Mouse (Mus musculus): ENCODE results near the gene Mvp.

Mvp gene

DNA sequence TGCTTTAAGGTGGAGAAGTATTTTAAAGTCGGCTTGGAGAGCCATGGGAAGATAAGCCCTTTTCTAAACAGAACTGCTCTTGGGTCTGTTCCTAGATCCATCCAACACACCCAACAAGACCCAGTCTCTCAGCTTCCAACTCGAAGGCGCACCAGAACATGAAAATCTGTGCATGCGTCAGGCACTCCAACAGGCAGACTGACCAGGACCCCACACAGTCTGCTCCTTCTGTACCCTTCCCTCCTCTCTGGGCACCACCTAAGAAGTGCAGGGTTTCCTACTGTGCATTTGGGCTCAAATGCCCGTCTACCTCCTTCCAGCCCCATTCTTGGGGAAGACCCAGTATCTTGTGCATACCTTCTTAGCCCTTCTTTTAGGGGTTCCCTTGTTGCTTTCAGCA lies 6.1 kb upstream of the Mvp start:
- intact Hi-C loops (cut with DNase I): no loop called here

- intact Hi-C loops (cut with DNase I): no loop called here
Measured at GRCm38 (mm10) chr7:127020031-127020430, 5.6 kb upstream of the Mvp start.

GRCm38 (mm10) chr7:127019306-127019960 lies 5.0 kb upstream of the Mvp start:
- intact Hi-C loops (cut with DNase I): no loop called here

DNA sequence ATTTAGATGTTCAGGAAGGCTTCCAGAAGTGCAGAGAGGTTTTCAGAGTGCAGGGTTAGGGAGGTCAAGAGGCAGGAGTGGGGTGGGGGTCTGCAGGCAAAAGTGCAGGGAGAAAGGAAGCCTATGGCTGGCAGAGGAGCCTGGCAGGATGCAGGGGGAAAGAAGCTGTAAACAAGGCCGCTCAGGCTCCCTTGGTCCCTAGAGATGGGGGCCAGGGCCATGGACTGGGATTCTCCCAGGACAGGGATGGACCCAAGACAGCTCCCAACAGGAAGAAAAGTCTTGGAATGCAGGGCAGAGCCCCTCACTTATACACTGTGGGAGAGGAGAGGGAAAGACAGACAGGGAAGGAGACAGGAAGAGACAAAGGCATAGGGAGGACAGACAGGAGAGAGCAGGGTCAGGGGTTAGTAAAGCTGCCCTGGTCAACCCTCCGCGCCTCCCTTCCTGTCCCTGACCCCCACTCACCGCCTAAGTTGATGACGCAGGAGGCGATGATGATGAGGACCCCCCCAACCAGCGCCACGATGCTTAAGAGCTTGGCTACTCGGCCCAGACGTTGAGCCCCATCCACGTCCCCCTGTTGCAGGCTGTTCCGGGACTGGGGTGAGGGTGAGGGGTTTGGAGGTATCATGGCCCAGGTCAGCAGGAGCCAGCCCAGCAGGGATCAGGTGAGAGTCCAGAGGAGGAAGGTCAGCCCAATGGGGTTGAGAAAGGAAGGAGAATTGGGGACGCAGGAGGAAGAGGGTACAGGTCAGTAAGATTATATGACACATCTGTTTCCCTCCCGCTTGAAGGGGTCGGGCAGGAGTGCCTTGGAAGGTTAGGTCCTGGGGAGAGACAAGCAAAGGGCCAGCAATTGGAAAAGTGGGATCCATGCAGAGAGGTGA lies 4.2 kb upstream of the Mvp start:
- intact Hi-C loops (cut with DNase I): no loop called here

- intact Hi-C loops (cut with DNase I): no loop called here
Measured at GRCm38 (mm10) chr7:127017950-127018345, 3.5 kb upstream of the Mvp start.

- intact Hi-C loops (cut with DNase I): no loop called here
Measured at GRCm38 (mm10) chr7:127016971-127017949, 2.8 kb upstream of the Mvp start, which contains the start of gene Pagr1a. TSS of gene Pagr1a (minus strand) at chr7:127017352.

DNA sequence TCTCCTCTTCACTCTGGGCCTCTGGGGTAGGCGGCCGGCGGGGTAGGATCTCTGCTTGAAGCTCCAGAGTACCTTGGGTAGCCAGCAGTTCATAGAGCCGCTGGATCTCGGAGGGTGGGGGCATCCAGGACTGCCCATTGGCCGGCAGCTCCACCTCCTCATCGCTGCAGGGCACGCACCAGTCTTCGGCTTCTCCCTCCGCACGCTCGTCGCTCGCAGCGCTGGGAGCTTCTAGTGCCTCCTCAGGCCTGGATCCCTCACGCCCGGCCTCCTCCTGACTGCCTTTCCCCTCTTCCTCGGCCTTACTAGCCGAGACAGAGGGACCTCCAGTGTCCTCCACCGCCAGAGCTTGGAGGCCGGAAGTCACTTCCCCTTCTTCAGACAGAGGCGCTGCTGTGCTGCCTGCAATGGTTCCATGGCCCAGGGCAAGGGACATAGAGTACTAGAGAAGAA lies 2.1 kb upstream of the Mvp start:
- intact Hi-C loops (cut with DNase I): no loop called here

DNA sequence TGATC lies 1.9 kb upstream of the Mvp start, which contains the start of gene Pagr1b:
Pagr1b (minus strand) TSS at position 4 of the 5 bp plus-strand sequence.
- intact Hi-C loops (cut with DNase I): no loop called here

DNA sequence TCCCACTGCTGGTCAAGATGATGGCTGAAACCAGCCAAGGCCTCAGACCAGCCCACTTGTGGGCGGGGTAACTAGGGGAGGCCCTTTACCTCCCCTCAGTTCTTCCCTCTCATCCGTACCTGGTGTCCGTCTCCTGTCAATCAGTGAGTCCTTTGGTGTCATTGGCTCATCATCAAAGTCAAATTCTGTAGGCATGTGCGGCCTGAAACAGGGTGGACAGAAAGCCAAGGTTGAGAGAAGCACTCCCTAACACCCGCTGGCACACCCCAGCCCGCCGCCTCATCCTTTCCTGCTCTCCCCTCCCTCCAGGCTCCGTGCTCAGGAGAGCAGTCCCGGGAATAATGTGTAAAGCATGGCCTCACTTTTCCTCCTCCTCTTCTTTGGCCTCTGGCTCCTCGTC lies 1.7 kb upstream of the Mvp start:
- intact Hi-C loops (cut with DNase I): no loop called here

DNA sequence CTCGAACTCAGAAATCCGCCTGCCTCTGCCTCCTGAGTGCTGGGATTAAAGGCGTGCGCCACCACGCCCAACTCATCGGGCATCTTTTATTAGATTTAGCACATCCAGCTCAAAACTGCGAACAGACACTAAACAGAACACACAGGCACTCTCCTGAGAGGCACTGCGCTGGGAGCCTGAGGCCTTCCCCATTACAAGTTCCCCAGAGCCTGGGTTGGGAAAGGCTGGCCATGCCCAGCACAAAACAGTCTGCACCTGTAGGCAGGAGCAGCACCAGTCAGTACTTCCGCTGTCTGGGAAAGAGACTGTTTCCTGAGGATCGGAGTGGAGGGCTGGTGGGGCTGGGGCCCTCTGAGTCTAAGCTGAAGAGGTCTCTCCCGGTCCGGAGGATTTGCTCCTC lies 572 bp upstream of the Mvp start:
- intact Hi-C loops (cut with DNase I): loop anchor here (5.0 kb wide), 1 partner anchor 38 kb away; the partner anchor contains the start of genes Cdipt and Cdiptos

GRCm38 (mm10) chr7:127013385-127013784 lies 1.0 kb downstream of the Mvp start:
- intact Hi-C loops (cut with DNase I): loop anchor here (5.0 kb wide), 1 partner anchor 36 kb away; the partner anchor contains the start of genes Cdipt and Cdiptos

DNA sequence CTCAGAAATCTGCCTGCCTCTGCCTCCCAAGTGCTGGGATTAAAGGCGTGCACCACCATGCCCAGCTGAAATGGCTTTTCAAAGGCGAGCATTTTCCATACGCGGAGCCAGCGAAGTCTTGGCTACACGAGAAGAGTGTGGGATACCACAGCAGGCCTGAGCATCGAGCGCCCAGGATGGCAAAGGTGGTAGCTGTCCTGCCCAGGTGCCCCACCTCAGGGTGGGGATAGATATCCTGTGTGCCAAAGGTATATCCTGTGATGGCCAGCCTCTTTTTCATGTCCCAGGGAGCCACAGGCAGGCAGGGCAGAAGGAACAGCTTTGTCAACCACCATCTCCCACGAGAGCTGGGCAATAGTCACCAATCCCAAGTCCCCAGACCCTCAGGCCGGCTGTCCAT lies 1.6 kb downstream of the Mvp start:
- intact Hi-C loops (cut with DNase I): loop anchor here (5.0 kb wide), 1 partner anchor 36 kb away; the partner anchor contains the start of genes Cdipt and Cdiptos

GRCm38 (mm10) chr7:127012374-127012773 lies 2.0 kb downstream of the Mvp start:
- intact Hi-C loops (cut with DNase I): loop anchor here (5.0 kb wide), 1 partner anchor 35 kb away; the partner anchor contains the start of genes Cdipt and Cdiptos

DNA sequence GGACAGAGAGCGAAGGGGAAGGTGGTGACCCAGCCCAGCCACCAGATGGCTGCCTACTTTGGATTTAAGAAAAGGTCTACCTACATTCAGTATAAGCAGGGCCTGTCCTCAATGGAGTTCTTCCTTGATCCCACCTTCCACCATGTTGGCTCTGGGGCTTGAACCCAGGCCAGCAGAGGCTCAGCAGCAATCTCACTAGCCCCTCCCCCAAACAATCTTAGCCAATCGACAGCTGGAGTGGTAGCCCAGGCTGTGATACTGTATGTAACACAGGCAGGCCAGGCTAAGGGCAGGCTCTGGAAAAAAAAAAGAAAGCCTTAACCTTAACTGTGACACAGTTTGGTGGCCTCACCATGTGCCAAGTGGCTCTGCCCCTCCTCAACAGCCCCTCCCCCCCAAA lies 2.7 kb downstream of the Mvp start:
- intact Hi-C loops (cut with DNase I): loop anchor here (5.0 kb wide), 1 partner anchor 34 kb away; the partner anchor contains the start of genes Cdipt and Cdiptos

DNA sequence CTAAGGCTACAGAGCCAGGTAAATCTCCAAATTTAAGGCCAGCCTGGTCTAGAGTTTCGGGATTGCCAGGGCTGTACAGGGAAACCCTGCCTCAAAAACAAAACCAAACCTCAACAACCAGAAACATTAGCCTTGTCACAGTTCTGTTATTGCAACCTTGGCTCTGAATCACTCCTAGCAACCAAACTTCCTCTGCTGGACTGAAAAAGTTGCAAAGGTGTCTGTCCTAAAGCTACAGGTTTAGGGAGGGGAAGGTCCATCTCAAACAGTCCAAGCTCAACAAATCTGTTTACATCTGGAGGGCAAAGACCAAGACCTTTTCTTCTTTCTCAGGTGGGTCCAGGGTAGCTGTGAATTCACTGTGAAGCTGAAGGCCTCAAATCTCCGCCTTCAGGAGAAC lies 3.4 kb downstream of the Mvp start:
- intact Hi-C loops (cut with DNase I): loop anchor here (5.0 kb wide), 1 partner anchor 34 kb away; the partner anchor contains the start of genes Cdipt and Cdiptos

GRCm38 (mm10) chr7:127009307-127010085 lies 4.9 kb downstream of the Mvp start:
- intact Hi-C loops (cut with DNase I): loop anchor here (5.0 kb wide), 1 partner anchor 32 kb away; the partner anchor contains the start of genes Cdipt and Cdiptos

DNA sequence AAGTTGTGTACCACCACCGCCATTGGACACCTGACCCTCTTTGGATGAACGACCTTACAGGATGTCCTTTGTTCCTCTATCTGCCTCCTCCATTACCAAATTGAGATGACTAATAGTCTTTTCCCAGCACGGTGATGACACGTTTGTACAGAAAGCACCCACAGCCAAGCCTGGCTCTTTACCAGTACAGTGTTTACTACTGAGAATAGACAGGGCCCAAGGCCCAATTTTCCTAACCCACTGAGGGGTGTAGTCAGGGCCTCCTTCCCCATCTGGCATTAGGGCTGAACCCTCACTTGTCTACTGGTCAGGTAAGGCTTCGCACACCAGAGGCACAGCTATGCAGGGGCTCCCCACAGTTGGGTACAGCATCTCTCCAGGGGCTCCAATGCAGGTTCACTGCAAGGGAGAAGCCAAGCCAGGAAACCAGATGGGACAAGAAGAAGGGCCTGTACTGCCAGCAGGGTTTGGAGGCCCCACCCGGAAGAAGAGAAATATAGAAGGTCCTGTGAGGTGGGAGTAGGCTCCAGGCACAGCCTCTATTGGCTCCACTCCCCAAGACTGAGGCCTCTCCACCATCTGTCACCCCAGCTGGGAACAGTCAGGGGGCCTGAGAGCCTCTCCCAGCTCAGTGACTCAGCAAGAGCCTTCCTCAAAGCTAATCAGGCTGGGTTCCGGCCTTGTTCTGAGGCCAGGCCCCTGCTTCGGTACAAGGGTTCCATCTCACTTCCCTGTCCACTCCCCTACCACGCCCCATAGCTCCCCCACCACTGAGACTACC lies 6.0 kb downstream of the Mvp start:
- intact Hi-C loops (cut with DNase I): no loop called here

- intact Hi-C loops (cut with DNase I): no loop called here
Measured at GRCm38 (mm10) chr7:127007313-127008024, 7.0 kb downstream of the Mvp start.
